Mouse (Mus musculus) retina, postnatal 1 day (tissue): Measurements from ENCODE around the gene Flt3.

Experiments
- DNase-seq: peaks from one replicate; pipeline ENCODE4 v3.0.0-alpha.2; 2012

Flt3 gene

GRCm38 (mm10) chr5:147306638-147307397 is 93.5 kb downstream of the Flt3 start, which contains the start of gene Cdx2:
Gene Cdx2 (minus strand): TSS chr5:147307270.
- no peak for DNase-seq

GRCm38 (mm10) chr5:147305856-147306637 is 94.2 kb downstream of the Flt3 start:
- DNase-seq, result no peak

GRCm38 (mm10) chr5:147305166-147305565 is 95.1 kb downstream of the Flt3 start:
- DNase-seq, result no peak

- DNase-seq, result no peak
Measured at GRCm38 (mm10) chr5:147304276-147305155, 95.8 kb downstream of the Flt3 start.

- no peak for DNase-seq
Measured at GRCm38 (mm10) chr5:147302746-147303400, 97.4 kb downstream of the Flt3 start.

- DNase-seq, result no peak
Measured at GRCm38 (mm10) chr5:147302141-147302540, 98.1 kb downstream of the Flt3 start.

GRCm38 (mm10) chr5:147301781-147302070 is 98.6 kb downstream of the Flt3 start:
- peak; percentile 34 for DNase-seq

GRCm38 (mm10) chr5:147300917-147301780 is 99.1 kb downstream of the Flt3 start:
- no peak for DNase-seq

GRCm38 (mm10) chr5:147300001-147300363 is 100.3 kb downstream of the Flt3 start:
- DNase-seq, result no peak

- DNase-seq, result peak; percentile 83
Measured at GRCm38 (mm10) chr5:147299255-147300000, 100.9 kb downstream of the Flt3 start.

GRCm38 (mm10) chr5:147297249-147297648 is 103.0 kb downstream of the Flt3 start:
- no peak for DNase-seq

GRCm38 (mm10) chr5:147294121-147294520 is 106.2 kb downstream of the Flt3 start:
- DNase-seq, result no peak

GRCm38 (mm10) chr5:147293127-147293910 is 107.0 kb downstream of the Flt3 start:
- DNase-seq, result peak; percentile 89

GRCm38 (mm10) chr5:147292506-147293120 is 107.7 kb downstream of the Flt3 start:
- DNase-seq, result no peak

GRCm38 (mm10) chr5:147291764-147292505 is 108.4 kb downstream of the Flt3 start:
- DNase-seq, result no peak

- DNase-seq, result no peak
Measured at GRCm38 (mm10) chr5:147284365-147284764, 115.9 kb downstream of the Flt3 start.
